Mouse (Mus musculus) liver, adult (tissue): ENCODE data around the gene Ankrd53.

ENCODE experiments used
- GATA4 ChIP-seq: IDR thresholded peaks from 2 replicates; pipeline ENCODE4 v1.6.1; 2014; ENCODE audit warnings: mild to moderate bottlenecking, low read length; ENCODE audit not compliant: insufficient replicate concordance

Gene Ankrd53

DNA sequence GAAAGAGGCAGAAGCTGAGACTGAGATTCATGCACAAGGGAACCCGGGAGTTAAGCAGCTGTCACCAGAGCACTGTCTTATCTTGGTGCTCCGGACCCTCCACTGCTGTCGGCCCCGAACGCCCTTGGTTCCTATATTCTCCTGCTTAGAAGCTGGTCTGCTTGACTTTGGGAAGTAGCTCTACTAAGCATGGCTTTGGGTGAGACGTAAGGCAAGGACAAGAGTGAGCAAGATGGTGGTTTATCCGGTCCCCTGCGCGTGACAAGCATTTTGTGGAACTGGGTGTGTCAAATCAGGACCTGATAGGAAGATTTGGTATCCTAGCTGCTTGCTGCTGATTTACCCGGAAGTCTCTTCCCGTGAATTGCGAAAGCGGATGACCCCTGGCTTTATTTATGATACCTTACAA, 33.1 kb downstream of the Ankrd53 start:
- TF ChIP-seq GATA4 = peak; percentile 60; the same call in 1 of the 2 replicates

GRCm38 (mm10) chr6:83796686-83797085, 34.2 kb downstream of the Ankrd53 start:
- no peak for TF ChIP-seq GATA4

DNA sequence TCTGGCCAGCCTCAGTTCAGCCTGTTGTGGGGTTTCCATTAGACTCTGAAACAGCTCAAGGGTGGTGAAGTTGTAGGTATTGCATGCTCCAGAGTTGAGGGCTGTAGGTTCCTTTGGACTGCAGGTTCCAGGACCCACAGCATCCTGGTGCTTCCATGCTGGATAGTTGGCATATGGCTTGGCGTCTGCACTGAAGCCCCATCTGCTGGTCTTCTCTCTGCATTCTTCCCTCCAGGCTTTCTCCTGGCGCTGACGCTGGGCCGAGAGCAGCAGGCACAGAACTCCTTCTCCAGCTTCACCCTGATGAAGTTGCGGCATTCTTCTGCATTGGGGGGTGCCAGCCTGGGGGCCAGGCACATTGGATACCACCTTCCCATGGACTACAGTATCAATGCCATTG, 39.6 kb downstream of the Ankrd53 start:
- no peak for TF ChIP-seq GATA4

DNA sequence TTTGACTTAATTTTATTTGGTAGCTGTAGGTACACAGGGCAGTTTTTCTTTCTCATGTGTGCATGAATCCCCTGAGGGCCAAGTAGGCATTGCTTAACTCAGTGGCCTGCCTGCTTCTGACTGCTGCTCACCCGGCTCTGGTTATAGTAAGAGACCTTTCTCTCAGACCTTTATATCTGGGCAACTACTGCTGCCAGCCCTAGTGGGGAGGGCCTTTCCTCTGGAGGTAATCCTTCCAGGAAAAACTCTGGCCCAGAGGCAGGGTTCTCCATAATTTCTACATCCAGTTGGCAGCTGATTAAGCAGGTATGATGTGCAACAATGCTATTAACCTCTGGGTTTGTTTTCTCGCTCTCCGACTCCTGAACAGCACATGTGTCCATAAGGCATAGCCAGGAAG, 40.4 kb downstream of the Ankrd53 start:
- TF ChIP-seq GATA4 = no peak

DNA sequence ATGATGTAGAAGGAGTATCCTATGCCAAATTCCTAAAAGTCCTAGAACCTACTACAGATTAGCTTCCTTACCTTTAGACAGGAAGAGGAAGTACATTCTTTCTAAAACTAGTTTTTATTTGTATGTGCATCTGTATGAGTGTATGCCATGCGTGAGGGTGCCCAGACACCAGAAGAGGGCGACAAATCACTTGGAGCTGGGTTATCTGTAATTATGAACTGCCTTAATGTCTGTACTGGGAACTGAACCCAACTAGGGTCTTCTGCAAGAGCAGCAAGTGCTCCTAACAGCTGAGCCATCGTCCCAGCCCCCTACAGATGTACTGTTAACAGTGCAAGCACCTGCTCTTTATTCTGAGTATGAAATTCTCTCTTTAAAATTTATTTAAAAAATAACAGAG, 53.4 kb downstream of the Ankrd53 start:
- TF ChIP-seq GATA4 = no peak
